Mouse (Mus musculus) central nervous system, embryonic 18 days (tissue): Measurements from ENCODE around the gene Mtch1. TPM values are rescaled to one million over a fixed set of nuclear protein-coding genes. Genes with fewer than 3 reads are reported as not detected.

Experiments
- polyA plus RNA-seq: library from polyadenylated mRNA; depleted of rRNA; stranded (reverse); fragments of >200 nt; gene quantifications from 2 replicates; pipeline ENCODE4 v1.2.3, GENCODE M21; 2012; rRNA removed

Mtch1 gene
- 659 and 663 TPM in 2 replicates for polyA plus RNA-seq

GRCm38 (mm10) chr17:29347645-29348256 is at the start of gene Mtch1:
Mtch1 (minus strand) TSS chr17:29347934.

DNA sequence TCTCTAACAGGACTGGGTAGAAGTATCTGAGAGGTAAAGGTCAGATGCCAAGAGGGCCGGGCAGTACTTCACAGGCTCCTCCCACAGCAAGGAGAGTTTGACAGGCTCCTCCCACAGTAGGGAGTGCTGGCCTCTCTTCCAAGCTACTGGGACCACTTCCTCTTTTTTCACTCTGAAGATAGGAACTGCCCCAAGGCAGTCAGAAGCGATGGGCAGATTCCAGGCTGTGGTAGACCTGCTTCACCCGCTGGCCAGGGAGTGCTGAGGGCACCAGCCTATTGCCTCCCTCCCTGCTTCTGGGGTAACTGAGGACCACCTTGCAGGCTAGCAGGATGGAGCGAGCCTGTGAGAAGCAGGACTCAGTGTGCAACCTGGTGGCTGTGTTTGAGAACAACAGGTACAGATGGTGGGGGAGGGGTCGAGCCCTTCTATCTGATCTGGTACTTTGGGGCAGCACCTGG is 13.1 kb upstream of the Mtch1 start, which contains the start of gene Fgd2:
TSS of gene Fgd2 (plus strand) at position 154 of the 461 bp plus-strand sequence.

DNA sequence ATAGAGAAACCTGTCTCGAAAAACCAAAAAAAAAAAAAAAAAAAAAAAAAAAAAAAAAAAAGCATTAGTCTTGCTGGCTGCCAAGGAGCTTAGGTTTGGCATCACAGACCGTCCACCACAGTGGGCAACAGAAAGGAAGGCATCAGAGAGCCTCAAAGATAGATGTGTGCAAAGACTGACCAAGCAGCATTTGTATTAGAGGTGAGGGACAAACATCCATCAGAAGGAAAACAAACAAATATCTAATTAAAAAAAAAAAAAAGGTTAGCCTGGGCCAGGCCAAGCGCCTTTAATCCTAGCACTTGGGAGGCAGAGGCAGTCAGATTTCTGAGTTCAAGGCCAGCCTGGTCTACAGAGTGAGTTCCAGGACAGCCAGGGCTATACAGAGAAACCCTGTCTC is 30.4 kb downstream of the Mtch1 start, which contains the start of gene Pi16:
TSS of gene Pi16 (plus strand) at position 301 of the 400 bp plus-strand sequence.

Other genes starting within 250 kb of the Mtch1 start
- 0.06 and 0.19 TPM in 2 replicates for gene Rab44, start 233.8 kb downstream of the Mtch1 start, polyA plus RNA-seq
- gene Cpne5, start 109.8 kb downstream of the Mtch1 start, polyA plus RNA-seq: 55.1 and 68.9 TPM in 2 replicates
- 61.0 and 69.0 TPM in 2 replicates for gene Ppil1, start 83.7 kb downstream of the Mtch1 start, polyA plus RNA-seq
- gene BC004004, start 79.1 kb downstream of the Mtch1 start, polyA plus RNA-seq: 89.5 and 91.0 TPM in 2 replicates
- gene Pi16, start 30.3 kb downstream of the Mtch1 start, polyA plus RNA-seq: 4.5 and 5.2 TPM in 2 replicates
- 11.3 and 13.4 TPM in 2 replicates for gene Fgd2, start 13.0 kb upstream of the Mtch1 start, polyA plus RNA-seq
- gene Pim1, start 142.8 kb upstream of the Mtch1 start, polyA plus RNA-seq: 8.8 and 10.0 TPM in 2 replicates
- gene Gm17657, start 201.7 kb upstream of the Mtch1 start, polyA plus RNA-seq: 0.03 TPM in 1 of 2 replicates, not detected in the other
- gene Tbc1d22b, start 201.9 kb upstream of the Mtch1 start, polyA plus RNA-seq: 28.6 and 34.0 TPM in 2 replicates
- gene Tmem217, start 204.5 kb upstream of the Mtch1 start, polyA plus RNA-seq: 0.19 TPM in 1 of 2 replicates, not detected in the other